Mouse (Mus musculus) lung, postnatal 0 days (tissue): Measurements from ENCODE around the gene Sntb2.

Experiments
- CTCF ChIP-seq: IDR thresholded peaks from 2 replicates; pipeline ENCODE4 v1.5.1; 2016; ENCODE audit warnings: antibody characterized with exemption, mild to moderate bottlenecking
- EP300 ChIP-seq: IDR thresholded peaks from 2 replicates; pipeline ENCODE4 v1.6.1; 2016; ENCODE audit warnings: antibody characterized with exemption, mild to moderate bottlenecking, control low read depth

DNA sequence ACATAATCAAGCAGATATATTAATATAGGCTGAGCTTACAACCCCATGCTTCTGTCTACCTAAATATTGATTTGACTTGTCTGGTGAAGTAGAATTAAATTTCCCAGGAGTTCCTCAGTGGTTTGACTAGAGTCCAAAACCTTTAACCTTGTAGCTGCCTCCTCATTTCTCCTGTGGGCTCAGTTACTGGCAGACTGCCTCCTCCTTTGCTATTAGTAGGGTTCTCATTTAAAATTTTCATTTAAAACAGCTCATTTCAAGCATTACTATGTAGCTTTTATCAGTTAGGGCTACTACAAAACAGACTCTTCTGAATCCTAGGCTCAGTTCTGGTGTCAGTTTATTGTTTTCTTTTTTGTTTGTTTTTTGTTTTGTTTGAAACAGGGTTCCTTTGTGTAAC lies 50.4 kb downstream of the Sntb2 start:
- TF ChIP-seq CTCF = no peak
- no peak for TF ChIP-seq EP300
